Mouse (Mus musculus): ENCODE data around the gene Elob. TPM values are rescaled to one million over a fixed set of nuclear protein-coding genes. Genes with fewer than 3 reads are reported as not detected.

Gene Elob
- total RNA-seq, 2 experiments from 2014 or later, result 330 to 406 TPM

DNA sequence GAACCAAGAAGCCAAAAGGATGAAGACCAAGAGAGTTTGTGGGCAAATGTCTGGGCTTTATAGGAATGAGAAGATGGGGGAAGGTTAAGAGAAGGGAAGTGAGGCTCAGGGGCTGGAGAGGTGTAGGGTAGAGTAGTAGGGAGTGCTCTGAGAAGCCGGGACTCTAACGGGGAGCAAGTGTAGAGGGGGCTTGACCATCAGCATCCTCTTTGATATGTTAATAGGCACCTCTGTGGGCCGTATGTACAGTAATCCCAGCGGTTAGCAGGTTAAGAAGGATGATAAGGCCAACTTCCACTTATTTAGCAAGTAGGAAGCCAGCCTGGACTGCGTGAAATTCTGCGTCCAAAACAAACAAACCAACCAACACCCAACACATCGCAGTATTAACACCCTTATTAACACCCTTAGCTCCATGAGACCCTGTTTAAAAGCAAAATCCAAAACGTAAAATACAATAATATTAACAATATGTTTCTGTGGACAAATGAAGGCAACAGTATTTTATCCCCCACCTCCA is 39.1 kb downstream of the Elob start:
- no peak for DNase-seq (ENCODE audit: low spot score in 2 of 2)
- intact Hi-C loops (cut with DNase I), result loop anchor here (1.0 kb wide), 1 partner anchor 12 kb away; no protein-coding TSS in a partner anchor

DNA sequence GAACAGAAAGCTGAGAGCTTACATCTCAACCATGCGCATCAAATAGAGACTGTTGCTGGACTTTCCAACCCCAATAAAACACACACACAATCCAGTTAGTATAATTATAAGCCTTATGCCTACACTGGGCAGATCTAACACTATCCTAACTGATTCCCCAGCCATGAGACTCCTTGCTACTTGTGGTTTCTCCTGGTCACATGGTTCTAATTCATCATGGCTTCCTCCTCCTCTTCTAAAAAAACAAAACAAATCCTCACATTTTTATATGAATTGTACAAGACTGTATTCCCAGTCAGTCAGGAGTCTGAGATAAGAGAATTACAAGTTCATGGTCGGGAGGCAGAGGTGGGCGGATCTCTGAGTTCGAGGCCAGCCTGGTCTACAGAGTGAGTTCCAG is 40.0 kb downstream of the Elob start:
- intact Hi-C loops (cut with DNase I), result no loop called here
- no peak for DNase-seq (ENCODE audit: low spot score in 2 of 2)

DNA sequence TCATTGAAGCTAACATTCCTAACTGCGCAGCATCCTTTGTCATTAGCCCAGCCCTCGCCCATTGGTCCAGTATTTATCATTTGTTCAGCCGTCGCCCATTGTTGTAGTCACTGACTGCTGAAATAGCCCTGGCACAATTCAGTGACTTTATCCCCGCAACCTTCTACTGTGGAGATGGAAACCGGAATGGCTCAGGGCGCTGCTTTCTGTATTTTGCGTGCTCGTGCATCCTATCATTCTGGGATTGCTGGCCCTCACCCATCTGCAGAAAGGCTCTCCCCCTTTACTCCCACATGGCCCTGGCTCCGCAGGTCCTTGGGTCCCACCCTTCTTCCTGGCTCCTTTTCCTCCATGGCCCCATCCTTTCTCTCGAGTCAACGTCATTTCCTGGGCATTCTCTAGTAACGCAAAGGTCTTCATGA is 42.4 kb downstream of the Elob start:
- intact Hi-C loops (cut with DNase I), result loop anchor here (1.0 kb wide), 1 partner anchor 15 kb away; the partner anchor contains the start of gene Flywch1
- DNase-seq (ENCODE audit: low spot score in 2 of 2), result peak in 1 of 2 experiments; percentile 42

DNA sequence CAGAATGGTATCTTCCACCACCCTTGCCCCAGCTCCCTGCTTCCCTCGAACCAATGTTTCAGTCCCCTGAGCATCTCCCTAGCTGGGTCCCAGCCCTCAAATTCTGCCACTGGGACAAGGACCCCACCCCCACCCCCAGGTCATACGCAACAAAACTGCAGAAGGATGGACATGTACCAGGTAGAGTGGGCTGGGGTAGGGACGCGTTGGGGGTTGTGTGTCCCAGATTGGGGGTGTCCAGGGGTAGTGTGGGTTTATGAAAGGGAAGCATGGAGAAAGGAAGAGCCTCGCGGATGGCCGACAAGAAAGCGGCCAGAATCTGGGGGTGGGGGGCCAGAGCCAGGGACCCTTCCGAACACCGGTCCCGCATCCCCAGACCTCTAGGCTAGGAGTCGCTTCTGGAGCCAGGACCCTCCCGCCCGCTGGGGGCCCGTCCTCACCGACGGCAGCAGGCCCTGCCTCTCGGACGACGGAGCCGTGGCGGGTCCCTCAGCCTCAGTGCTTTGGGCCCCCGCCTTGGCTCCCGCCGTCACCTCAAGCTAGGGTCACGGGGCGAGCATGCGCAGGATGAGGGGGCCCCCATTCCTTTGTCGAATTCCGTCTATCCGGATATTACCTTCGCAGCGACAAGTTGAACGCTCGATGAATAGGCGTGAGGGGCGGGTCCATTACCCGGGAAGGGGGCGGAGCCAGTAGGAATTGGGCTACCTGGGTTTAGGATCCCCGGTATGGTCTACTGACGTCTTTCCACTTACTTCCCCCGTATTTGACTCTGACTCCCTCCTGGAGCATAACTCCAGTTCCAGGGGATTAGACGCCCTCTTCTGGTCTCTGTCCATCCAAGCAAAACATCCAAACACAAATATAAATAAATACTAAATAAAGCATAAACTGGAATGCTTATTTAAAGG is 43.1 kb downstream of the Elob start, which contains the start of gene Flywch2:
Gene Flywch2, minus strand, starts transcription at position 521 of the 911 bp plus-strand sequence.
- intact Hi-C loops (cut with DNase I), result loop anchor here (1.0 kb wide), 1 partner anchor 15 kb away; the partner anchor contains the start of gene Flywch1
- peak; percentile 83 to 85 for DNase-seq (ENCODE audit: low spot score in 2 of 2)

DNA sequence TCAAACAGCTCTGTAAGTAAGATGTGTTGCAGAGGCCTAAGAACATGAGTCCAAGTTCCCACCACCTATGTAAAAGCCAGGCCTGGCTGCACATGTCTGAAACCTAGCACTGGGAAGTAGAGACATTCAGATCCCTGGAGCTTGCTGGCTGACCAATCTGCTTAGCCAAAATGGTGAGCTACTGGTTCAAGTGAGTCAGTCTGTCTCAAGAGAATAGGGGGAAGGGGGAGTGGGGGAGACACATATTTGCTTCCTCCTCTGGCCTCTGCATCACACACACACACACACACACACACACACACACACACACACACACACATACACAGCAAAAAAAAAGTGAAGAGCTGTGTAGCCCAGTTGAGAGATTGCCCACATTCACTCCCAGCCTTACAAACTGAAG is 45.6 kb downstream of the Elob start:
- DNase-seq (ENCODE audit: low spot score in 2 of 2), result no peak
- intact Hi-C loops (cut with DNase I), result no loop called here

DNA sequence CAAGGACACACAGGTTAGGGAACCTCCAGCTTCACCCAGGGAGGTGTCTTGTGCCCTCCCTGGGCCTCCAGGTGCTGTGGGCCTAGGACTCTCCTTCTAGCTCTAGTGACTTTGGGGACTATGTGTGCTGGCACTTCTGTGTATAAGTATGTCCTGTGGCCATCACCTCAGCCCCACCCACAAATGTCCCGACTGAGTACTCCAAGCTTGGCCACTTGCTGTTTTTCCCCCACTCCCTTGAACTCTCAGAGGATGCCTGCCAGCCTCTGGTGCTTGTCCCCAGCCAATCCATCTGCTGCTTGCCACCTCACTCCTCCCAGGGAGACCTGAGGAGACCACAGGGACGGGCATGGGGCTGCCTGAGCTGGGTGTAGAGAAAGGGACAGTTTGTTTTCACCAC is 50.5 kb downstream of the Elob start:
- no peak for DNase-seq (ENCODE audit: low spot score in 2 of 2)
- intact Hi-C loops (cut with DNase I), result no loop called here

DNA sequence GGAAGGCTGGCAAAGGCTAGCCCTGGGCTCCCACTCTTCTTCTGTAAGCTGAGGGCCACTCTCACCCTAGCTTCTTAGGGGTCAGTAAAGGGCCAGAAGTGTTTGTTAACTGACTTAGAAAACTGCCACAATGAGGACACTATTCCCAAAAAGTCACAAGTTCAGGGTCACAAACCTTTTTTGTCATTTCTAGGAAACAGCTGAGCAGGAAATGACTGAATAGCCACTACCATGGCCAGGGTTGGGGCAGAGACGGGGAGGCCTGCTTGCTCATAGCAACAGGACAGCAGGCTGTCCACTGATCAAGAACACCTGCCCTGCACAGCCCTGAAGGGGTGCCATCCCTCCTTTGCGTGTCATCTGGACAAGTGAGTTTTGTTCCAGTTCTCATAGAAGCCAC is 51.8 kb downstream of the Elob start:
- DNase-seq (ENCODE audit: low spot score in 2 of 2), result no peak
- intact Hi-C loops (cut with DNase I), result no loop called here

DNA sequence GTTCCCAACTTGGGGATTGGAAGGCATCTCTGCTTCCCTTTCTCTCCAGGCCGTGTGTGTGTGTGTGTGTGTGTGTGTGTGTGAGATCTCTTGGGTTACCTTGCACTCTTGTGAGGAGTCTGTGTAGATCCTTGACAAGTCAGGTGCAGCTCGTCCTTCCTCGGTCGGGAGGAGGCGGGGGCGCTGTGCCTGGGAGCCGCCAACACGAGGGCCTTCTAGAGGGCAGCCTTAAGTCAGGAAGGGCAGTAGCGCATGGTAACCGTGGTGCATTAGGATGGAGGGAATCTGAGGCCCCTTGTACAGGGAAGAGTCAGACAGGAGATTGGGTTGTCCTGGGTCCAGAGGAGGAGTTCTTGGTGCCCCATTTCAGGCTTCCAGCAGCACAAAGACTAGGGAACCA is 52.7 kb downstream of the Elob start:
- no peak for DNase-seq (ENCODE audit: low spot score in 2 of 2)
- intact Hi-C loops (cut with DNase I), result no loop called here

Small RNAs within 50 kb of the gene (microRNA-seq; reads per million reads assigned to microRNA genes)
- 1.3 reads per million for gene Mir5125

Other genes with a start within 250 kb of the Elob start
- 10 to 100 TPM; 26.0 to 26.4 TPM for gene Zfp13, start 229.6 kb downstream of the Elob start, total RNA-seq (2021)
- gene Zscan10, start 228.3 kb downstream of the Elob start, total RNA-seq (2021), result not detected
- under 1 TPM; 0.12 to 0.16 TPM for gene Mmp25, start 183.9 kb downstream of the Elob start, total RNA-seq (2021)
- gene Bicdl2, start 168.6 kb downstream of the Elob start, total RNA-seq (2021), result not detected
- 100 to 1,000 TPM; 126 to 137 TPM for gene Hcfc1r1, start 155.5 kb downstream of the Elob start, total RNA-seq (2021)
- gene Thoc6, start 155.3 kb downstream of the Elob start, total RNA-seq (2021), result 1 to 10 TPM; 5.3 to 7.0 TPM
- gene Tnfrsf12a, start 151.7 kb downstream of the Elob start, total RNA-seq (2021), result 1 to 10 TPM; 8.8 to 9.9 TPM
- not detected for gene Cldn6, start 149.9 kb downstream of the Elob start, total RNA-seq (2021)
- gene Cldn9, start 145.1 kb downstream of the Elob start, total RNA-seq (2021), result under 1 TPM in 1 of 2 experiments, not detected in 1; 0.30 TPM
- gene 1520401A03Rik, start 106.4 kb downstream of the Elob start, total RNA-seq (2021), result under 1 TPM in 1 of 2 experiments, not detected in 1; 0.10 TPM
- gene Pkmyt1, start 102.8 kb downstream of the Elob start, total RNA-seq (2021), result 1 to 10 TPM; 4.1 to 4.7 TPM
- gene Paqr4, start 88.3 kb downstream of the Elob start, total RNA-seq (2021), result 10 to 100 TPM; 58.7 to 62.9 TPM
- under 1 TPM; 0.48 to 0.81 TPM for gene Kremen2, start 83.3 kb downstream of the Elob start, total RNA-seq (2021)
- gene Flywch1, start 57.5 kb downstream of the Elob start, total RNA-seq (2021), result 100 to 1,000 TPM; 354 to 411 TPM
- gene Flywch2, start 43.1 kb downstream of the Elob start, total RNA-seq (2021), result 10 to 100 TPM; 11.4 to 16.2 TPM
- 100 to 1,000 TPM; 420 to 743 TPM for gene Srrm2, start 38.6 kb downstream of the Elob start, total RNA-seq (2021)
- gene Prss33, start 6.9 kb upstream of the Elob start, total RNA-seq (2021), result not detected
- gene Prss32, start 14.7 kb upstream of the Elob start, total RNA-seq (2021), result not detected
- gene Prss41, start 15.0 kb upstream of the Elob start, total RNA-seq (2021), result 1 to 10 TPM; 1.5 to 1.6 TPM
- gene Prss21, start 38.9 kb upstream of the Elob start, total RNA-seq (2021), result not detected
- gene Dcpp1, start 51.7 kb upstream of the Elob start, total RNA-seq (2021), result not detected
- not detected for gene Dcpp2, start 51.7 kb upstream of the Elob start, total RNA-seq (2021)
- not detected for gene Dcpp3, start 88.3 kb upstream of the Elob start, total RNA-seq (2021)
- gene Sbp, start 112.5 kb upstream of the Elob start, total RNA-seq (2021), result not detected
- not detected for gene Sbpl, start 126.1 kb upstream of the Elob start, total RNA-seq (2021)
- under 1 TPM; 0.20 to 0.68 TPM for gene Prss30, start 151.4 kb upstream of the Elob start, total RNA-seq (2021)
- 1 to 10 TPM; 1.2 to 1.8 TPM for gene Prss22, start 169.0 kb upstream of the Elob start, total RNA-seq (2021)
- gene Prss27, start 209.0 kb upstream of the Elob start, total RNA-seq (2021), result not detected
- gene Kctd5, start 244.3 kb upstream of the Elob start, total RNA-seq (2021), result 10 to 100 TPM; 23.6 to 24.8 TPM